Mouse (Mus musculus) C2C12 (cell line): ENCODE results near the gene Crispld2. TPM values are rescaled to one million over a fixed set of nuclear protein-coding genes. Genes with fewer than 3 reads are reported as not detected.

ENCODE experiments used
- H3K27me3 ChIP-seq: one replicate; pipeline ENCODE4 v1.6.1; 2011; ENCODE audit not compliant: control insufficient read depth, insufficient read depth, insufficient read length
- H3K36me3 ChIP-seq: one replicate; pipeline ENCODE4 v1.6.1; 2011; ENCODE audit not compliant: control insufficient read depth, insufficient read depth
- H3K4me3 ChIP-seq: one replicate; pipeline ENCODE4 v1.5.1; 2011; ENCODE audit warnings: mild to moderate bottlenecking, control low read depth; ENCODE audit not compliant: poor library complexity, insufficient read depth, severe bottlenecking
- H3K79me2 ChIP-seq: one replicate; pipeline ENCODE4 v1.6.1; 2011; ENCODE audit not compliant: control insufficient read depth, insufficient read depth
- H3K79me3 ChIP-seq: one replicate; pipeline ENCODE4 v1.6.1; 2011; ENCODE audit warnings: low read depth, control low read depth
- H3ac ChIP-seq: one replicate; pipeline ENCODE3; 2011; ENCODE audit warnings: low read depth; ENCODE audit not compliant: control insufficient read depth, insufficient read length
- CEBPB ChIP-seq: IDR thresholded peaks from one replicate; pipeline ENCODE4 v1.6.1; 2011; ENCODE audit warnings: low read depth, mild to moderate bottlenecking, control low read depth, moderate library complexity
- CTCF ChIP-seq: IDR thresholded peaks from one replicate; pipeline ENCODE4 v1.5.1; 2011; ENCODE audit not compliant: control insufficient read depth, insufficient read depth, insufficient read length
- FOSL1 ChIP-seq: IDR thresholded peaks from one replicate; pipeline ENCODE4 v1.8.0; 2011; ENCODE audit warnings: mild to moderate bottlenecking, low read length; ENCODE audit not compliant: poor library complexity, insufficient read depth, severe bottlenecking
- MAX ChIP-seq: IDR thresholded peaks from one replicate; pipeline ENCODE4 v1.6.1; 2011; ENCODE audit warnings: mild to moderate bottlenecking, control low read depth
- MYOD1 ChIP-seq: IDR thresholded peaks from one replicate; pipeline ENCODE4 v1.6.1; 2011; ENCODE audit warnings: low read depth; ENCODE audit not compliant: control insufficient read depth, insufficient read length
- MYOG ChIP-seq: IDR thresholded peaks from one replicate; pipeline ENCODE4 v1.6.1; 2011; ENCODE audit not compliant: control insufficient read depth, insufficient read length; ENCODE audit errors: extremely low read depth
- USF1 ChIP-seq: IDR thresholded peaks from one replicate; pipeline ENCODE4 v1.6.1; 2011; ENCODE audit warnings: low read depth, mild to moderate bottlenecking, control low read depth, moderate library complexity
- polyA plus RNA-seq: library from polyadenylated mRNA; unstranded; fragments of >200 nt; fragmentation: generic; extraction: Trizol; gene quantifications from one replicate; pipeline ENCODE4 v1.2.1, GENCODE M21; 2012; ENCODE audit warnings: missing spikeins

The Crispld2 gene
- polyA plus RNA-seq, 1 experiment, result 0.13 TPM

DNA sequence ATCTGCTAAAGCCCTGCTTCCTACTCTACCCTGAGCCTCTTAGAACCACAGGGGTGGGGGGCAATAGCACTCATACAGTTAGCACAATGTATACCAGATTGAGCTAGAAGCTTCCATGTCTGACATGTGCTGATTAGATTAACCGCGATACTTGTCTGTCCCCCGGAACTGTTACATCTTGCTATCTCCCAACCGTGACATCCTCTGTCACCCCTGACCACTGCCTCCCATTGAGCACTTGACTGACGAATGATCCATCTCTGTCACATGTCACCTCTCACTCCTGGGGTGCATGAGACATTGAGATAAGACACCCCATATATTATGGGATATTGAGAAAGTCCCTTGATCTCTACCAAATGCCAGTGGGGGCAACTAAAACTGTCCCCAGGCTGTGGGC, 34.0 kb downstream of the Crispld2 start:
- no peaks in the 10 kb centered on the region for H3K36me3 ChIP-seq
- H3K27me3 ChIP-seq, result peaks cover 54% of the 10 kb centered on the region
- H3K79me3 ChIP-seq, result no peaks in the 10 kb centered on the region
- no peak for TF ChIP-seq CEBPB
- no peak for TF ChIP-seq MYOG
- TF ChIP-seq MAX, result no peak
- no peak for TF ChIP-seq FOSL1
- TF ChIP-seq CTCF, result no peak
- TF ChIP-seq USF1, result no peak
- no peak for TF ChIP-seq MYOD1
- no peaks in the 10 kb centered on the region for H3K79me2 ChIP-seq
- H3K4me3 ChIP-seq, result no peak overlapping the region
- H3ac ChIP-seq, result no peak overlapping the region

DNA sequence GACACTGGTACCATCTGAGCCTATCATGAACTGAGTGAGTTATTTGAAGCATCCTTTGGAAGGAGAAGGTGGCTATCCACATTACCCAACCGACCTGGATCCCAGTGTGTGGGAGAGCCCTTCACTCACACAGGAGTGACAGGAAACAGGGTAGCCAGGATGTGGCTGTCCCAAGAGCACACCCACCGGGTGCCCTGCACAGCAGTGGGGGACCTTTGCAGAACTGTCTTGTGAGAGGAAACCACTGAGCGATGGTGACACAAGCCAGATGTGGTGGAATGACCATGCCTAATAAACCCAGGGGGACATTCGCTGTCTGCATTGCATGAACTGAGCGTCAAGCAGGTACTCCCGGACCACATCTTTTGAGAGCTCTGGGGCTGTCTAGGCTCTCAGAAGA, 34.8 kb downstream of the Crispld2 start:
- H3K27me3 ChIP-seq, result peaks cover 46% of the 10 kb centered on the region
- no peak overlapping the region for H3K4me3 ChIP-seq
- no peaks in the 10 kb centered on the region for H3K79me2 ChIP-seq
- no peaks in the 10 kb centered on the region for H3K79me3 ChIP-seq
- no peaks in the 10 kb centered on the region for H3K36me3 ChIP-seq
- no peak overlapping the region for H3ac ChIP-seq
- TF ChIP-seq FOSL1 (no peak), USF1 (no peak), CEBPB (no peak), MYOD1 (no peak), MYOG (no peak), CTCF (no peak), MAX (no peak)

DNA sequence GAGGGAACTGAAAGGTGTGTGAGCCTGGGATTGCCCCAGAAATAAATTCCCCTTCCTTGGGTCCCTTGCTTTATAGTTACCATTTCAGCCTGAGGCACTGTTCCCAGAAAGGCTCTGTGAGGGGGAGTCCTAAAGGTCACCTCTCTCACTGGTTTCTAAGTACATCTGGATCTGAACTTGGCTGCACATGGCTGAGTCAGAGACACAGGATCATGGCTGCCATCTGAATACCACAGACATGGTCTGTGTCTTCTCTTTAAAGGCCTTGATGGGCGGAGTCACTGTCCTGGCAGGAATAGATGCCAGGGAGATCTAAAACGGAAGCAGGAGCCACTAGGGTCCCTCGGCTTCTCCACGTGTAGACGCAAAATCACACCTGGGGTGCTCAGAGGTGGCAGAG, 38.2 kb downstream of the Crispld2 start:
- no peak for TF ChIP-seq FOSL1
- TF ChIP-seq CTCF, result no peak
- TF ChIP-seq MYOG, result no peak
- TF ChIP-seq MAX, result no peak
- no peak for TF ChIP-seq MYOD1
- no peak for TF ChIP-seq USF1
- no peak for TF ChIP-seq CEBPB
- peaks cover 15% of the 10 kb centered on the region for H3K27me3 ChIP-seq
- H3ac ChIP-seq, result no peak overlapping the region
- H3K4me3 ChIP-seq, result no peak overlapping the region
- no peaks in the 10 kb centered on the region for H3K79me2 ChIP-seq
- no peaks in the 10 kb centered on the region for H3K79me3 ChIP-seq
- H3K36me3 ChIP-seq, result no peaks in the 10 kb centered on the region

GRCm38 (mm10) chr8:120032549-120033208, 40.4 kb downstream of the Crispld2 start:
- Histone ChIP-seq H3K4me3 (no peak overlapping the region), H3K79me2 (no peaks in the 10 kb centered on the region), H3ac (no peak overlapping the region), H3K27me3 (no peaks in the 10 kb centered on the region), H3K79me3 (no peaks in the 10 kb centered on the region), H3K36me3 (no peaks in the 10 kb centered on the region)
- TF ChIP-seq CTCF (no peak), CEBPB (no peak), FOSL1 (no peak), USF1 (no peak), MYOD1 (no peak)

DNA sequence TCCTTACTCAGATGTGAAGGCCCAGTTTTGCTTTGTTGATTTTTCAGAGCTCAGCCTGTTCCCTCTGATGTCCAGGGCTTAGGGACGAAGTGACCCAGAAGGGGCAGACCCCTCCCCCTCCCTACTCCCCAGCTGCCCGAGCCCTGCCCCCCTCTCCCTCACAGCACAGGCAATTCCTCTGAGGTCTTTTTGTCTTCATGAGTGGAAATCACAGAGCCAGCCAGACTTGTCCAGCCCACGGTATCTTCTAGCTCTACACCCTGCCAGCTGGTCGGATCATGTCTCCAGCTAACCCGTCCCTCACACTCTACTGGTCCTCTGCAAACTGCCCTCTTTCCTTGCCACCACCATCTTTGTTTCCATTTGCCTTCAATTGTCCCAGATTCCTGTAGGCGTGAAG, 42.2 kb downstream of the Crispld2 start:
- TF ChIP-seq USF1 (no peak), FOSL1 (no peak), CTCF (no peak), MYOD1 (no peak), MAX (no peak), CEBPB (no peak), MYOG (no peak)
- Histone ChIP-seq H3ac (no peak overlapping the region), H3K27me3 (no peaks in the 10 kb centered on the region), H3K36me3 (no peaks in the 10 kb centered on the region), H3K4me3 (no peak overlapping the region), H3K79me2 (no peaks in the 10 kb centered on the region), H3K79me3 (no peaks in the 10 kb centered on the region)

DNA sequence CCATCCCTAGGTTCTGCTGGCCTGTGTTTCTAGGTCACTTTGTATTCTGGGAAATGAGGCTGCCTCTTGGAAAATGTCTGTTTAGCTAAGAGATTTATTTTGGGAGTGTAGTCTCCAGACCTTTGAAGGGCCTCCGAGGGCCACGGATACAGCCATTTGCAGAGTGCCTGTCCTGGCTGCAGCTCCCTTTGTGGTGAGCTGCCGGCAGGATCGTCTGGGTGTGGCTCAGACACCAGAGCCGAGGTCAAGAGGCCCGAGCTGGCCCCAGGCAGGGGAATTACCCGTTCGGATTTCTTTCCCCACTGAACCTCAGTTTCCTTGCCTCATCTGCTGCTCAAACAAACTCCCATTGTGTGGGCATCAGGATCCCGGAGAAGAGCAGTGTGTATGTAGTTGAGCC, 43.9 kb downstream of the Crispld2 start:
- TF ChIP-seq CEBPB (no peak), FOSL1 (no peak), USF1 (no peak), MYOG (no peak), CTCF (no peak), MAX (no peak), MYOD1 (no peak)
- no peaks in the 10 kb centered on the region for H3K79me2 ChIP-seq
- H3K4me3 ChIP-seq, result no peak overlapping the region
- no peaks in the 10 kb centered on the region for H3K79me3 ChIP-seq
- H3K27me3 ChIP-seq, result no peaks in the 10 kb centered on the region
- no peaks in the 10 kb centered on the region for H3K36me3 ChIP-seq
- no peak overlapping the region for H3ac ChIP-seq
